Mouse (Mus musculus): ENCODE data around the gene Zfp598.
"Not testable (repeated sequence)": the region's sequence is repeated elsewhere in the genome, so short reads cannot be mapped to it uniquely, and the experiment has no call there.

DNA sequence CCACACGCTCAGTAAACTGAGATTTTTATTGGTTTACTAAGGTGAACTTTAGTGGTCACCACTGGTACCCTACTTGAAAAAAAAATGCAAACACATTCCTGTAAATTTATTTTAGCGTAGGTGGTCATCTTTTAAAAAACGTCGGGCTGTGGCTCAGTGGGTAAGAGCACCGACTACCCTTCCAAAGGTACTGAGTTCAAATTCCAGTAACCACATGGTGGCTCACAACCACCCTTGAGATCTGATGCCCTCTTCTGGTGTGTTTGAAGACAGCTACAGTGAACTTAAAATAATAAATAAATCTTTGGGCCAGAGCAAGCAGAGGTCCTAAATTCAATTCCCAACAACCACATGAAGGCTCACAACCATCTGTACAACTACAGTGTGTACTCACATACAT, 49.5 kb downstream of the Zfp598 start:
- not testable (repeated sequence) for TF ChIP-seq USF1 (IDR thresholded peaks at IDR 0.05; ENCODE audit: low read depth); CTCF (IDR thresholded peaks at IDR 0.05; ENCODE audit: control insufficient read depth, insufficient read depth, insufficient read length); CEBPB (IDR thresholded peaks at IDR 0.05; ENCODE audit: low read depth); MAX (IDR thresholded peaks at IDR 0.05); FOSL1 (IDR thresholded peaks at IDR 0.05; ENCODE audit: insufficient read depth, low read length, poor library complexity, severe bottlenecking)

Measured in C2C12 (cell line).